Mouse (Mus musculus) thymus, postnatal 14 days (tissue): Measurements from ENCODE around the gene Eva1b.
"Not testable (repeated sequence)": the region's sequence is repeated elsewhere in the genome, so short reads cannot be mapped to it uniquely, and the experiment has no call there.

ENCODE experiments used
- DNase-seq: peaks from one replicate; pipeline ENCODE4 v3.0.0; 2021

Gene Eva1b

GRCm38 (mm10) chr4:126157562-126157961 is 10.0 kb downstream of the Eva1b start:
- peak; percentile 48 for DNase-seq

- DNase-seq = no peak
These were observed 11.9 kb downstream of the Eva1b start for GRCm38 (mm10) chr4:126159455-126159854.

GRCm38 (mm10) chr4:126160981-126161380 is 13.4 kb downstream of the Eva1b start:
- DNase-seq = no peak

- DNase-seq = no peak
These were observed 13.9 kb downstream of the Eva1b start for GRCm38 (mm10) chr4:126161456-126161855.

- DNase-seq = peak; percentile 15
These were observed 14.4 kb downstream of the Eva1b start for GRCm38 (mm10) chr4:126161986-126162385.

GRCm38 (mm10) chr4:126162544-126163066 is 15.1 kb downstream of the Eva1b start:
- peak; percentile 90 for DNase-seq

- DNase-seq = no peak
These were observed 15.6 kb downstream of the Eva1b start, which contains the start of gene Sh3d21 for GRCm38 (mm10) chr4:126163067-126163659. Sh3d21 (minus strand) TSS chr4:126163491.

- no peak for DNase-seq
These were observed 16.1 kb downstream of the Eva1b start for GRCm38 (mm10) chr4:126163685-126164084.

GRCm38 (mm10) chr4:126165092-126165491 is 17.5 kb downstream of the Eva1b start:
- not testable (repeated sequence) for DNase-seq

GRCm38 (mm10) chr4:126166084-126166483 is 18.5 kb downstream of the Eva1b start:
- DNase-seq = no peak

- DNase-seq = no peak
These were observed 21.3 kb downstream of the Eva1b start for GRCm38 (mm10) chr4:126168851-126169250.

GRCm38 (mm10) chr4:126170737-126171136 is 23.2 kb downstream of the Eva1b start:
- DNase-seq = not testable (repeated sequence)

GRCm38 (mm10) chr4:126173800-126174199 is 26.3 kb downstream of the Eva1b start:
- DNase-seq = no peak

GRCm38 (mm10) chr4:126175980-126176379 is 28.4 kb downstream of the Eva1b start:
- DNase-seq = not testable (repeated sequence)

GRCm38 (mm10) chr4:126181170-126181957 is 33.8 kb downstream of the Eva1b start:
- DNase-seq = peak; percentile 57

- no peak for DNase-seq
These were observed 35.5 kb downstream of the Eva1b start for GRCm38 (mm10) chr4:126183034-126183433.

- DNase-seq = no peak
These were observed 39.6 kb downstream of the Eva1b start for GRCm38 (mm10) chr4:126187096-126187495.

GRCm38 (mm10) chr4:126190636-126191035 is 43.1 kb downstream of the Eva1b start:
- DNase-seq = no peak

GRCm38 (mm10) chr4:126194216-126194615 is 46.7 kb downstream of the Eva1b start:
- no peak for DNase-seq

GRCm38 (mm10) chr4:126194916-126195315 is 47.4 kb downstream of the Eva1b start:
- DNase-seq = no peak

GRCm38 (mm10) chr4:126197485-126197884 is 49.9 kb downstream of the Eva1b start:
- DNase-seq = no peak
